In genomic region chr4:128957155-128957911, GRCm38 (mm10) we compare ENCODE assay signal across 8 mouse cellular contexts. TPM values are rescaled to one million over a fixed set of nuclear protein-coding genes. Genes with fewer than 3 reads are reported as not detected.
DNase-seq lines count a peak whose midpoint lies in the region; ATAC-seq and TF ChIP-seq lines count a peak whose summit lies in the region.

No protein-coding gene starts in this region.

- H3K27ac ChIP-seq in embryonic facial prominence, embryonic 11.5 days (replicated peaks; ENCODE audit: low read depth, low read length) = no peak overlapping the region
- H3K27ac ChIP-seq in hindbrain, postnatal 0 days = peak overlapping the region; percentile 26; the same call in 1 of the 2 replicates
- no peak overlapping the region for H3K27ac ChIP-seq in liver, embryonic 12.5 days
- H3K27ac ChIP-seq in neural tube, embryonic 15.5 days (replicated peaks) = peak overlapping the region; percentile 47

- 0 out of 2 replicates have a peak, but pooled peaks cover 2% of the 10 kb centered on the region for H3K27me3 ChIP-seq in embryonic facial prominence, embryonic 11.5 days (ENCODE audit: control insufficient read depth, insufficient read depth, low read length)
- H3K27me3 ChIP-seq in hindbrain, postnatal 0 days (ENCODE audit: insufficient read depth, low read length) = no peaks in the 10 kb centered on the region
- peaks cover 69% of the 10 kb centered on the region for H3K27me3 ChIP-seq in liver, embryonic 12.5 days (replicated peaks)
- H3K27me3 ChIP-seq in neural tube, embryonic 15.5 days (replicated peaks) = no peaks in the 10 kb centered on the region

- H3K9ac ChIP-seq in embryonic facial prominence, embryonic 11.5 days (replicated peaks; ENCODE audit: low read length) = no peak overlapping the region
- no peak overlapping the region for H3K9ac ChIP-seq in hindbrain, postnatal 0 days (replicated peaks; ENCODE audit: low read length)
- no peak overlapping the region for H3K9ac ChIP-seq in liver, embryonic 12.5 days
- H3K9ac ChIP-seq in neural tube, embryonic 15.5 days (replicated peaks) = no peak overlapping the region

- DNase-seq in layer of hippocampus, postnatal 10 days (ENCODE audit: low spot score in 2 of 2) = peak; percentile 56 to 65
- no peak for DNase-seq in layer of hippocampus, adult 9-11 months
- DNase-seq in R1 (ENCODE audit: low read depth, low spot score) = peak; percentile 86
- DNase-seq in embryonic facial prominence, embryonic 11.5 days (ENCODE audit: low spot score) = peak; percentile 62
- peak; percentile 77 for DNase-seq in hindbrain, postnatal 0 days (ENCODE audit: low spot score)

- 49% methylated on average over 11 of the region's 11 CpGs for WGBS in embryonic facial prominence, embryonic 11.5 days
- 29% methylated on average over 11 of the region's 11 CpGs for WGBS in hindbrain, postnatal 0 days
- WGBS in liver, embryonic 12.5 days (ENCODE audit: insufficient replicate concordance) = 43% methylated on average over 11 of the region's 11 CpGs
- WGBS in neural tube, embryonic 15.5 days = 41% methylated on average over 11 of the region's 11 CpGs

- H3K36me3 ChIP-seq in embryonic facial prominence, embryonic 11.5 days (replicated peaks; ENCODE audit: control insufficient read depth, insufficient read depth, low read depth, low read length) = no peaks in the 10 kb centered on the region
- H3K36me3 ChIP-seq in hindbrain, postnatal 0 days (ENCODE audit: insufficient read depth, low read length) = no peaks in the 10 kb centered on the region
- no peaks in the 10 kb centered on the region for H3K36me3 ChIP-seq in liver, embryonic 12.5 days
- H3K36me3 ChIP-seq in neural tube, embryonic 15.5 days = no peaks in the 10 kb centered on the region

- no peak overlapping the region for H3K4me2 ChIP-seq in embryonic facial prominence, embryonic 11.5 days (ENCODE audit: low read depth, low read length)
- no peak overlapping the region for H3K4me2 ChIP-seq in hindbrain, postnatal 0 days (ENCODE audit: low read depth, low read length)
- no peak overlapping the region for H3K4me2 ChIP-seq in liver, embryonic 12.5 days
- H3K4me2 ChIP-seq in neural tube, embryonic 15.5 days = no peak overlapping the region

- TF ChIP-seq CTCF in hindbrain, postnatal 0 days (IDR thresholded peaks at IDR 0.05; ENCODE audit: low read depth) = peak; percentile 81

- no peak overlapping the region for H3K4me3 ChIP-seq in embryonic facial prominence, embryonic 11.5 days (ENCODE audit: low read depth, low read length)
- H3K4me3 ChIP-seq in hindbrain, postnatal 0 days (ENCODE audit: low read length) = no peak overlapping the region
- no peak overlapping the region for H3K4me3 ChIP-seq in liver, embryonic 12.5 days
- no peak overlapping the region for H3K4me3 ChIP-seq in neural tube, embryonic 15.5 days (replicated peaks)

- ATAC-seq in embryonic facial prominence, embryonic 11.5 days (replicated peaks; ENCODE audit: insufficient number of reproducible peaks, low FRiP score, low TSS enrichment, low read depth) = peak; percentile 49; the same call in 1 of the 2 replicates
- ATAC-seq in hindbrain, postnatal 0 days = peak; percentile 69
- peak; percentile 24; the same call in 1 of the 2 replicates for ATAC-seq in liver, embryonic 12.5 days
- no peak for ATAC-seq in neural tube, embryonic 15.5 days (ENCODE audit: low FRiP score)
- no peak for ATAC-seq in erythroblast, adult 5-6 weeks (replicated peaks; ENCODE audit: low FRiP score, poor library complexity, severe bottlenecking)

- 0 out of 2 replicates have a peak, but pooled peaks cover 2% of the 10 kb centered on the region for H3K4me1 ChIP-seq in embryonic facial prominence, embryonic 11.5 days (ENCODE audit: control insufficient read depth, insufficient read depth, low read length)
- H3K4me1 ChIP-seq in hindbrain, postnatal 0 days (ENCODE audit: insufficient read depth, low read length) = peaks cover 22% of the 10 kb centered on the region
- peaks cover 6% of the 10 kb centered on the region for H3K4me1 ChIP-seq in liver, embryonic 12.5 days
- peaks cover 38% of the 10 kb centered on the region for H3K4me1 ChIP-seq in neural tube, embryonic 15.5 days

- no peaks in the 10 kb centered on the region for H3K9me3 ChIP-seq in embryonic facial prominence, embryonic 11.5 days (replicated peaks; ENCODE audit: control insufficient read depth, low read length)
- H3K9me3 ChIP-seq in hindbrain, postnatal 0 days (ENCODE audit: low read length) = no peaks in the 10 kb centered on the region
- H3K9me3 ChIP-seq in liver, embryonic 12.5 days (replicated peaks) = no peaks in the 10 kb centered on the region
- no peaks in the 10 kb centered on the region for H3K9me3 ChIP-seq in neural tube, embryonic 15.5 days (replicated peaks)

RNA-seq across cellular contexts. Expression of gene Azin2, which starts 4.9 kb away (rescaled TPM):
- total RNA-seq in layer of hippocampus, postnatal 10 days (2021) = 10 to 100 TPM; 27.7 to 31.0 TPM
- polyA plus RNA-seq in embryonic facial prominence, embryonic 11.5 days (2014; fragmentation: Nextera tagmentation; extraction: Ambion mirVana) = 14.0 and 14.6 TPM in 2 replicates
- 32.7 and 35.0 TPM in 2 replicates for total RNA-seq in hindbrain, postnatal 0 days (2014; rRNA removed)
- 32.9 and 33.0 TPM in 2 replicates for polyA plus RNA-seq in hindbrain, postnatal 0 days (2015; fragmentation: Nextera tagmentation; extraction: Ambion mirVana)
- polyA plus RNA-seq in liver, embryonic 12.5 days (2016; fragmentation: Nextera tagmentation; extraction: Ambion mirVana) = 2.0 and 2.5 TPM in 2 replicates
- polyA plus RNA-seq in neural tube, embryonic 15.5 days (2015; fragmentation: Nextera tagmentation; extraction: Ambion mirVana) = 20.3 and 20.7 TPM in 2 replicates
- not detected in 2 replicates for total RNA-seq in erythroblast, adult 5-6 weeks (2015; ENCODE audit: low replicate concordance)
- 0.85 TPM in 1 of 2 replicates, not detected in the other for total RNA-seq in erythroblast, adult 5-6 weeks (2017; ENCODE audit: low replicate concordance)

RNA-seq across cellular contexts. Expression of gene Ak2, which starts 34.4 kb away (rescaled TPM):
- 10 to 100 TPM; 32.3 to 34.3 TPM for total RNA-seq in layer of hippocampus, postnatal 10 days (2021)
- polyA plus RNA-seq in embryonic facial prominence, embryonic 11.5 days (2014; fragmentation: Nextera tagmentation; extraction: Ambion mirVana) = 152 and 154 TPM in 2 replicates
- 24.9 and 32.3 TPM in 2 replicates for total RNA-seq in hindbrain, postnatal 0 days (2014; rRNA removed)
- polyA plus RNA-seq in hindbrain, postnatal 0 days (2015; fragmentation: Nextera tagmentation; extraction: Ambion mirVana) = 78.5 and 82.9 TPM in 2 replicates
- polyA plus RNA-seq in liver, embryonic 12.5 days (2016; fragmentation: Nextera tagmentation; extraction: Ambion mirVana) = 176 and 179 TPM in 2 replicates
- 90.2 and 120 TPM in 2 replicates for polyA plus RNA-seq in neural tube, embryonic 15.5 days (2015; fragmentation: Nextera tagmentation; extraction: Ambion mirVana)
- total RNA-seq in erythroblast, adult 5-6 weeks (2015; ENCODE audit: low replicate concordance) = 15.4 and 25.7 TPM in 2 replicates
- 28.7 and 31.4 TPM in 2 replicates for total RNA-seq in erythroblast, adult 5-6 weeks (2017; ENCODE audit: low replicate concordance)

Comparison
In these comparisons a context has a peak if more than half of its experiments do, and no peak if none do; other contexts are left out.
1. ATAC-seq: peak in embryonic facial prominence, embryonic 11.5 days (single experiment), hindbrain, postnatal 0 days (single experiment) and liver, embryonic 12.5 days (single experiment); none in neural tube, embryonic 15.5 days (single experiment) and erythroblast, adult 5-6 weeks (single experiment).
2. H3K27ac ChIP-seq: peak in hindbrain, postnatal 0 days (single experiment) and neural tube, embryonic 15.5 days (single experiment); none in embryonic facial prominence, embryonic 11.5 days (single experiment) and liver, embryonic 12.5 days (single experiment).